Mouse (Mus musculus) frontal cortex, postnatal 25 days (tissue): Measurements from ENCODE around the gene Mark4.

ENCODE experiments used
- DNase-seq, 2 experiments: peaks; one replicate each; pipeline ENCODE4 v3.0.0; 2022; ENCODE audit warnings: low spot score in 2 of 2

Mark4 gene

DNA sequence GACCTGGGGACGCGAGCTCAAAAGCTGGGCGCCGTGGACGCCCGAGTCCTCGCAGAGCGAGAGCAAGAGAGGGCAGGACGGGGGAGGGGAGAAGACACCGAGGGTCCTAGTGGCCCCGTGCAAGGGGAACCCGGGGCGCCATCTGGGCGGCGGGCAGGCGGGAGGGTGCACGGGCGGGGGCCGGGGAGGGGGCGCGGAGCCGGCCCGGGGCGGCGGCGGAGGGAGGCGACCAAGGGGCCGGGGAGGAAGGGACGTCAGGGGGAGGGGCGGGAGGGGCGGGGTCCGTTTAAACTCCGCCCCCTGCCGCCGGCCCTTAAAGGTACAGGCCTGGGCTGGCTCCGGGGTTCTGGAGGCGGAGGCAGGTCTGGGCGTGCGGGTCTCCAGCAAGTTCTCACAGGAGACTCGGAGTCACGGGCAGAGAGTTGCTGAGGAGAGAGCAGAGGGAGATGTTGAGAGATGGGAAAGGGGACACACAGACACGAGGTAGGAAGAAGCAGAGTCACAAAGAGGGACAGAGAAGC, at the start of gene Mark4:
Mark4 (minus strand) TSS at position 231 of the 521 bp plus-strand sequence.
- DNase-seq, result peak; percentile 47 to 53

DNA sequence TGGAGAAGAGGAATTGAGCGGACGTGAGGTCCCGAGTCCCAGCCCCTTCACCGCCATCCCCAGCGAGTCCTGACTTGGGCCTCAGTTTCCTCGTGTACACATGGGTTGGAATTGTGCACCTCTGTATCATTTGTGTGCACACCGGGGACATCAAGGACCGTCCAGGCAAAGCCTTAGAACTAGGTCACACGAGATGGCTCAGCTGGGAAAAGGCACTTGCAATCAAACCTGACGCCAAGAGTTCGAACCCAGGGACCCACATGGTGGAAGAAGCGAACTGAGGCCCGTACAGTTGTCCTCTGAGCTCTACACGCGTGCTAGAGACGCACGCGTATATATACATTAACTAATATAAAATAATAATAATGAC, 49.0 kb upstream of the Mark4 start:
- no peak for DNase-seq

DNA sequence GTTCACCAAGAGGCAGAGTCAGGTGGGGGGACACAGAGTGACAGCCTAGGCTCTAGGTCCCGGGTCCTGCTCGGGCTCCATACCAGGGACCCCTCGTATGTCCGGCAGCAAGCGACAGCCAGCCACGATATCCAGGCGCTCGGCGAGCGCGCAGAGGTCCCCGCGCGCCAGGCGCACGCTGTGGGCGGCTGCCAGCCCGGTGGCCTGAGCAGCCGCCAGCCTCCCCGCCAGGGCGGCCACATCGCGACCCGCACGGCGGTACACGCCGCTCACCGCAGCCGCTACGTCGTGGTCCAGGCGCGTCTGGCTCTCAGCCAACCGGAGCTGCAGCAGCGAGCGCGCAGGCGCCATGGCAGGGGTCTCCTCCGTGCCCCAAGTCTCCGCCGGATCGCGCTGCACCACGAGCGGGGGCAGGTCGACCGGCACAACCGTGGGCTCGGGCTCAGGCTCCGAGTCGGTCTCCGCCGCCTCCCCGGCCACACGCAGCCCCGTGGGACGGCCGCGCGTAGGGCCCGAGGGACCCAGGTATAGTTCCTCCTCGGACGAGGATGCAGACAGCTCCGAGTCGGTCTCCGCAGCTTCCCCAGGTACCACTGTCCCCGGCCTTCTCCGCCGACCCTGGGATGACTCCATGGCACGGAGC, 48.5 kb upstream of the Mark4 start:
- DNase-seq, result no peak

DNA sequence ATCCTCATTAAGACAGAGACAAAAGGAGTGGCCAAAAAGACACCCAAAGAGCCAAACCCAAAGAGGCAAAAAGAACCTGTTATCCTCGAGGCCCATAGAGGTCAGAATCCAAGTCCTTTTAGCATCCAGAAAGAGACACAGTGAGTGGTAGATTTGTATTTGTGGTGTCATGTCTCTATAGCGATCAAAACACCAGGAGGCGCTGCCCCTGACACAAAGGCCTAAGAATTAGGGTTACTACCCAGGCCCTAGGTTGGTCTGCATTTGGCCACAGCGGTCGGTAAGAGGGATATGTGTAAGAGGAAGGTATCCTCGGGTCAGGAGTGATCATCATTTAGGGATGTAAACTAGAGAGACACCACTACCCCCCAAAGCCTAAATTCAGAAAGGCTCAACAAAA, 47.7 kb upstream of the Mark4 start:
- DNase-seq, result no peak

DNA sequence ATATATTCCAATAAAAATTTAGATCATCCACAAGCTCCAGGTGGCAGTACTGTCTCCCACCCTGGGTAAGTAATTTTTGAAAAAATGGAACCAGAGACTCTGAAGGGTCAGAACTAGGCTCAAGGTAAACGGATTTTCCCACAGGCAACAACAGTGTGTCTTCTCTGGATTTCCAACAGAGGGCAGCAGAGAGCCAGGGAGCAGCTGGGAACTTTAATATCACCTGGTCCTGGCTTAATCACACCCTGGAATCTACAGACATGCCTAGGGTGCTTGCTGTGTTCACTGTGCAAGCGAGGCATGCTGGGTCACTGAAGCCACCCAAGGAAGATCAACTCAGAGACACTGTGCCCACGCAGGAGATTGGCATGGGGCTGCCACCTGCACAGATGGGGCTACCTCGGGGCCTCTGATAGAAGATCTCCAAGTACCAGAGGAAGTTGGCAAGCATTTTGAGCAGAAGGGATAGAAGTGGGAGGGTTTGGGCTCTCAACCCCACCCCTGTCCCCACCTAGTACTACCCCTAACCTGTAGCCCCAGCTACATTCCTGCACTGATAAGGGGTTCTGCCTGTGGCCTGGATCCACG, 45.0 kb upstream of the Mark4 start:
- no peak for DNase-seq

DNA sequence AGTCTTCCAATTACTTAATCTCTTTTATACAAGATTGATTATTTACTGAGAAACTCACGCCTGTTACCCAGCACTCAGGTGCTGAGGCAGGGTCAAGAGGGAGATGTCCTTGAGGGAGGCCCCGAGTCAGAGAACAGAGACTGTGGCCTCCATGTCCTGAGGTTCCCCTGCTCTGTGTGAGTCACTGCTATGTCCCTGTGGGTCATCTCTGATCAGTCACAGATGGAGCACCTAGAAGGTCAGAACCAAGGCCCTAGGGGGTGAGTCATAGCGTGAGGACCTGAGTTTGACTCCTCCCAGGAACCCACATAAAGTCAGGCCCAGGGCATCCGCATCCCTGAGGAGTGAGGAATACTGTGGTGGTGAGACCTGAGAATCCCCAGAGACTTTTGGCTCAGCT, 43.0 kb upstream of the Mark4 start:
- no peak for DNase-seq

DNA sequence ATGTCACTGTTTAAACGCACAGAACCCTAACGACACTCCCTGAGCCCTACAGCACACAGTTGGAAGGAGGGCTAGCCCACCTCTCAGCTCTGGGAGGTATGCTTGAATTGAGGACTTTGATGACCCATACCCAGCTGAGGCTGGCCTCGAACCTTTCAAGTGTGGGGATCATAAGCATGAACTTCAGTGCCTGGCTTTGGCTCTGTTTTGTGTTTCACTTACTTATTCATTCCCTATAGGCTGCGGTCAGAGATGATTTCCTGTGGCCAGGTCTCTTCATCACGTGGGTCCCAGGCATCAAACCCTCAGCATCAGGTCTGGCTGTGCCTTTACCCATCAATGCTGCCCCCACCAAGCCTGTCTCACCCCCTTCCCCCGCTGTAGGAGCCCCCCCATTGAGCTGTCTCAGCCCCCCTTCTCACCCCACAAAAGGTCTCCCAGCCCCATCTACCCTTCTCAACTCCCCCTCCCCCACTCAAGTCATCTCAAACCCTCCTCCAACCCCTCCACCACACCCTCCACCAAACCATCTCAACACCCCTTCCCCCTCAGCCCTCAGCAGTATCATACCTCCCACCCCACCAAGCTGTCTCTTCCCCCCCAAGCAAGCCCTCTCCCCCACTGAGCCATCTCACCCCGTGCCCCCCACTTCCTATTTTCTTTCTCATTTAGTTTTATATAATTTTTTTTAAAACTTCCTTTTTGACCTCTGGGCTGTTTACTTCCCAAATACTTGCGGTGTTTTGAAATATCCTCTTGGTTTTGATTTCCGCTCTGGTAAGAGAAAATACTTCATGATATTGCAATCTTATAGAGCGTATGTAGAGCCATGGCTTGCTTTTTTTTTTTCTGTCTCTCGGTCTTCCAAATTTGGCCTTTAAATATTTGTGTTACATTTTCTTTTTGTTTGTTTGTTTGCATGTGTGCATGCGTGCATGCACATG, 42.1 kb upstream of the Mark4 start:
- no peak for DNase-seq

DNA sequence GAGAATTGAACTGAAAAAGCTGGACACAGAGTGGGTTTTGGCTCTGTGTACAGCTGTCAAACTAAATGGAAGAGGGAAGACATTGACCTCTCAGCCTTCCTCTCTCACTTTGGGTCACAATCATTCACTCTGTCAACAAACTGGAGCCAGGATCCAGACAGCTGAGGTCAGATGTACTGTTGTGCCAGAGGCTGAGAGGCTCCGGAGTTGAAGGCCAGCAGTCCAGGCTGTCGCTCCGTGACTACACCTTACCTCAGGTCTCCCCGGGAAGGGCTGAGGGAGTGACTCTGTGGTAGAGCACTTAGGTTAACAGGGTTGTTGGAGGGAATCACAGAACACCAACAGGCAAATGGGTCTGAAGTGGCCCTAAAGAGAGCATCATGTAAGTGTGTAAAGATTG, 39.7 kb upstream of the Mark4 start:
- DNase-seq, result no peak

DNA sequence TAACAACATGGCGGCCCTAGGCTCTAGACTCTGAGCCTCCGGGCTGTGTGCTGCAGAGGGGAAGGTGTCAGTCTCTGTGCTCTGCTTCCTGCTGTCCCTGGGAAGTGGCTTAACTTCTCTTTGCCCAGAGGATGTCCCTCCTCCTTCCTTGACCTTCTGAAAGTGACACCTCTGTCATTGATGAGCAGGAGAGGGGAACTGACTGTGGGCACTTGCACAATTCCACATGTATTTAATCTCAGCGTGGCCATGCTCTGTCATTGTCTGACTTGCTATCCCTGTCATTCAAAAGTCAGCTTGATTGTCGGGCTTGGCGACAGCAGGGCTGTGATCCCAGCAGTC, 37.6 kb upstream of the Mark4 start:
- no peak for DNase-seq

DNA sequence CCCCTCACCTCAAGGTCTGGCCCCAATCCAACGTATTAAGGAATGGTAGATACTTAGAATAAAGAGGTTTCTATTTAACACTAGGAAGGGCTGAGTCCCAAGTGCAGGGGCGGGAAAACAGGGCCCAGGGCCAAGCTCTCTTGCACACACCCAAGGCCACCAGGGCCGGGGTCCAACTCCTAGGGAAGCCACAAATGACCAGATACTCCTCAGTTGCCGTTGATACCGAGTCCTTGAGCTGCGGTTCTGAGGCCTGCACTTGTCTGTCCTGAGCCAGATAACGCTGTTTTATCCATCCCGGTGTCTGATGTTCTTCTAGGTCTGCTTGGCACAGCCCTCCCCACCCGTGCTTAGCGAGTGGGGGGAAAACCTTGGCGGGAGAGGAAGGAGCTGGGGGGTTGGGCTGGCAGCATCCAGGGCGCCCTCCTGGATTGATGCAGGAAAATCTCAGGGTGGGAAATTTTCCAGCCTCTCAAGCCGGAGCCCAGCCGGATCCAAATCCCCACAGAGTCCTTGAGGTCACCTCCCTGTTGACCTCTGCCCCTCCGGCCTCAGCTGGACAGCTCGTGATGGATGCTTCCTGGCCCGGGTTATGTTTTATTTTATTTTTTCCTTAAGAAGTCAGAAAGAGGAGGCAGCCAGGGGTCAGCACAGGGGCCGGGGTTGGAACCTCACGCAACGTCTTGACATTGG, 37.0 kb upstream of the Mark4 start:
- no peak for DNase-seq

DNA sequence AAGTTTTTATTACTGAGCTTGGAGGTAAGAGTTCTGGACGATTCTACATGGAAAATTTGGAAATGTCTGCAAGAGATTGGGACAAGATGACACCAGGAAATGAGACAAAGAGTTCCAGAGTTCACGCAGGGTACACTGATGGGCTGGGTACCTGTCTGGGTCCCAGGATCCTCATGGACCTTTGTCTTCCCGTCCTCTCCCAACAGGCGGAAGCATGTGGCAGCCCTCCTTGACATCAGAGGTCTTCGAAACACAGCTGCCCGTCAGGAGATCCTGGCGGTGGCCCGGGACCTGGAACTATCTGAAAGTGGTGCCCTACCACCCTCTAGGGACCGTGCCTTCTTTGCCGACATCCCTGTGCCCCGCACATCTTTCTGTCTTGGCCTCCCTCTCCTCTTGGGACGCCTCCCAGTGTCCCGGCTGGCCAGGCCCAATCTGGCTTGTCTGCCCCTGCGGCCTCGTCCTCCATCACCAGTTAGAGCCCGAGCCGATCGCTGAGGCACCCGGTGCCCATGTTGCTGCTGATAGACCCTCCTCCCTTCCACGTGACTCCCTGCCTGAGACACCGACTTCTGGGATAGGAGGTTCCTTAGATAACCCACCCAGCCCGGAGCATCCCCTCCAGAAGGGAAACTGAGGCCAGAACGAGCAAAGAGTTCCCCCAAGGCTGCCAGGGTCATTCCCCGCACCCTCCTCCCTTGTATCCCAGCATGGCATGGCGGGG, 36.3 kb upstream of the Mark4 start:
- no peak for DNase-seq

DNA sequence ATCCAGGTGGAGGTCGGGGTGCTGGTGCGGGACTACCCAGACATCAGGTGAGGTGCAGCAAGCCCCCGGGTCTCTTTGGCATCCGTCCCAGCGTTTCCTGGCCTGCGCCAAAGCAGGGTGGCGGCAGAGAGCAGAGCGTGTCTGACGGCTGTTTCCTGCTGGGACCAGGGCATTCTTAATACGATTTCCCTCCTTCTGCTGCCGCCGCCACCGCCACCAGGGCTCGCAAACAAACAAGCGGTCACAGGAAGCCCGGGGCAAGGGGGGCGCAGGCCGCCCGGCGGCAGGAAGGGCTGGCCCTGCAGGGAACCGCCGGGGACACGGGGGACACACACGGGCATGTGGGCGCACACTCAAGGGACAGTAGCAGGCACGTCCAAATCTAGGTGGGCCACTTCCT, 33.1 kb upstream of the Mark4 start:
- DNase-seq, result no peak

DNA sequence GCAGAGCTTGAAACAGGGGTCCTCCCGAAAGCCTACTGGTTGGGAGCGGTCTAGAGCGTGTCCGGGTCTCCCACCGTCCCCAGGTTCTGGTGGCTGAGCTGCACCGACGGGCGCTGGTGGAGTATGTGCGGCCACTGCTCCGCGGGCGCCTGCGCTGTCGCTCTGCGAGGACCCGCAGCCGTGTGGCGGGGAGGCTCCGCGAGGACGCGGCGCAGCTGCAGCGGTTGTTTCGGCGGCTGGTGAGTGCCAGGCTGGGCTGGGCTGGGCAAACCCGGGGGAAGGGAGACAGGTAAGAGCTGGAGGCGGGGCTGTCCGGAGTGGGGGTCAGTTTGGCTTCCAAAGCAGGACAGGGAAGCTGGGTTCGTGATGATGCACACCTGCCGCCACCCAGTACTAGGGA, 30.9 kb upstream of the Mark4 start:
- no peak for DNase-seq

DNA sequence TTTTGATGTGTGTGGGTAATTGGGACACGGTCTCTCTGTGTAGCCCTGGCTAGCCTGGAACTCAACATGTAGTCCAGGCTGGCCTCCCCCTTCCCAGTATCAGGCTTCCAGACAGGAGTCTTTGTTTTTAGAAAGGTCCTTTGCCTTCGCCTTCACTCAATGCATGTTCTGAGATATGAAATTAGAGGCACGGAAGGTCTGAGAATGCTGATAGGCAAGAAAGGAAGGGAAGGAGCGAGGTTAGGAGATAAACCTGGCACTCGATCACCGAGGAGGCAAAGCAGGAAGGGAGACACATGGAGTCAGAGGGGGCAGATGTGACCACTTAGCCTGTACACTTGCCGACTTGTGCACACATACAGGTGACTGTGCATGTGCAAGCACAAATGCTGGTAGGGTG, 27.9 kb upstream of the Mark4 start:
- DNase-seq, result no peak

DNA sequence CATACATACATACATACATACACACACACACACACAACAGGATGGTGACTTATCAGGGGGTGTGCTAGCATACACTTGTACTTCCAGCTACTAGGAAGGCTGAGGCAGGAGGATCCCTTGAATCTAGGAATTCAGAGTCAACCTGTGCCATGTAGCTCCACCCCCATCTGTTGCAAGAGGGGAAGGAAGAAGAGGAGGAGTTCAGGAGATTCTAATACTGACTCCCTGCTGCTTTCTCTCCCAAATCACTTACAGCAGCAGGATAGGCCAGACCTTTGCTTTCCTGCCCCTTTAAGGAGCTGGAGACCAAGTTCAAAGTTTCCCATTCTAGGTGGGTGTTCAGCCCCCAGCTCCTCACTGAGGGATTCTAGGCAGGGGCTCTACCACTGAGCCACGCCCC, 26.9 kb upstream of the Mark4 start:
- DNase-seq, result no peak

DNA sequence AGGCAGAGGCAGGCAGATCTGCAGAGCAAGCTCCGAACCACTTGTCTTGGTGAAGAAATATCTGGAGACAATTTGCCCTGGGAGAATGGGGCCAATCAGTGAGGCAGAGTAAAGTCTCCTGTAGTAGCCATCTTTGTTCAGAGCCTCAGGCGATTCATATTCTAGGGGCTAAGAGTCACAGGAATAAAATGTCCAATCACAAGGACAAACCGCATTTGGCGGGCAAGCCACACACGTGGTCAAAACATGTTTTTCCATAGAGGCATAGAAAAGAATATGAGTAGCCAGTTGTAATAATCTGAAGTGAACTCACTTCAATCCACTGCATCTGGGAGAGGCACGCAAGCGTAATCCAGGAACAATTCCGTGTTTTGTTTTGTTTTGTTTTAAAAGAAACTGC, 24.7 kb upstream of the Mark4 start:
- no peak for DNase-seq

DNA sequence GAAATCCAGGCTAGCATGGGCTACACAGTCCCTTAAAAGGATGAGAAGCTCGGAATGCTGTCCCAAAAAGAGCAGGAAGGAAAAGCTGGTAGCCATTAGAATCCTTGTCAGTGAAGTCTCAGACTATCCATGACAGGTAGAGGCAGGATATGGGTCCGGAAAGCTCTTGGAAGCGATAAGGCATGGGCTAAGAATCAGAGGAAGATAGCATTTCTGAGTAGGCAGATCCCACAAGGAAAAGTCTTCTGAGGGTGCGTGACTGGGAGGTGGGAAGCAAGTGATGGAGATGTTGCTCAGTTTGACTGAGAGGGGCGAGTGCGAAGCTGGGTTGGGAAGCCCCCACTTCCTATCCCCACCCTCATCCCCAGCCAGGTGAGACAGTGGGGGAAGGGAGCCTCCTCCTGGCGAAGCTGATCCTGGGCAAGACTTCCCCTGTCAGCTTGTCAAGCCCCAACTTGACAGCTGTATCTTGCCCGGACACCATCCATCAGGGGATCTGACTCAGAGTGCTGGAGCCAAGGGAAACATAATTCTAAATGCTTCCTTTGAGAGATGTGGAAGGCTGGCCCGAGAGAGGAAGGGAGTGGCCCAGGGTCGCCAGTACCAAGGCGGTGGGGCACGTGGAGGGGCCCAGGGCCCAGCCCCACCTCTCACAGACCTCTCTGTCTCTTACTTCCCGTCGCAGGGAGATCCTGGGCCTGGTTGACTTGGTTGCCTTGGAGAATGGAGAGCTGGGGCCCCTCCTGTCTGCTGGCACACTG, 19.2 kb upstream of the Mark4 start:
- no peak for DNase-seq

DNA sequence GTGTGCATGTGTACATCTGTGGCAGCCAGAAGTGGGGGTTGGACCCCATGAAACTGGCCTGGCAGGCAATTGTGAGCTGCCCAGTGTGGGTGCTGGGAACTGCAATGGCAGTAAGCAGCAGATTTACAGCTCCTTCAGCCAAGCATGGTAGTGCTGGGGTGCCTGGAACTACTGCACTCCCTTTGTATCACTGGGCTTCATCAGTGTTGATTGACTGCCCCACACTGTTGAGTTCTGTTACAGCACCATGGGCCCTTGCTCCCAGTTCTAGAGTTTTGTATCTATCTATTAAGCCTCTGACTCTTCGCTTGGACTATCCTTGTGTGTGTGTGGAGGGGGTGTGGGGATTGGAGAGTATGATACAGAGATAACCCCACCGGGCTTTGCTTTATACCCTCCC, 18.5 kb upstream of the Mark4 start:
- DNase-seq, result no peak

DNA sequence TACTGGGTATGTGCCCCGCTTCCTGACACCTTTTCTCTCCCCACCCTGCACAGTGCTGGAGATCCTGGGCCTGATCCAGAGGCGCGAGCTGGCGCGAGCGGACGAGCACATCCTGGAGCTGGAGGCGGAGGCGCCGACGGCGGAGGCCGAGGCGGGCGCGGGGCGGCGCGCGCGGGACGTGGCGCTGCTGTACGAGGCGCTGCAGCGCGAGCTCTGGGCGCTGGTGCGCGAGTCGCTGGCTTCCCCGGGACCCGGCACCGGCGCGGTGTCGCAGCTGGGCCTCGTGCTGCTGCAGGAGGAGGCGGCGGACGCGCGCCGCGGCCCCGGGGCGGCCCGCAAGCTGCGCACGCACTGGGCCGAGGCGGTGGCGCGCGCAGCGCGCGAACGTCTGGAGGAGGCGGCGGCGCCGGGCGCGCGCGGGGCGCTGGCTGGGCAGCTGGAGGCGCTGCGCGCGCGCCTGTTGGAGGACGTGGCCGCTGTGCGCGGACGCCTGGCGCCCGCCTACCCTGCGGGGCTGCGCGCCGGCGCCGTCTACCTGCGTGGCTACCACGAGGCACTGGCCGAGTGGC, 15.3 kb upstream of the Mark4 start:
- DNase-seq, result peak; percentile 54 to 57

DNA sequence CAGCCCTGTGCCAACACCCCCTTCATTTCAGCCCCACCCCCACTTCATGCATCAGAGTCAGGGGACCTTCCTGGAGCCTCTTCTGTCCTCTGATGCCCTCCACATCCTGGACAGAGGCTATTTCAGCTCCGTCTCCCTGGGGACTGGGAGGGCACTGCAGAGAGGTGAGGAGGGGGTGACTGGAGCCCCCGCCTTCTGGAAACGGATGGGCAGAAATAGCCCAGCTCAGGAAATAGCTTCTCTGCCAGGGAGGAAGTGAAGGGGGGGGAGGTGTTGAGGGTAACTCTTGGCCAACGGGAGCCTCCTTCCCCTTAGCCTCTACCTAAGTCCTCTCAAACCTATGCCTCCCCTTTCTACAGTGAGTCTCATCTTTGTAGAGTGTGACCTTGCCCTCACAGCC, 13.8 kb upstream of the Mark4 start:
- no peak for DNase-seq

DNA sequence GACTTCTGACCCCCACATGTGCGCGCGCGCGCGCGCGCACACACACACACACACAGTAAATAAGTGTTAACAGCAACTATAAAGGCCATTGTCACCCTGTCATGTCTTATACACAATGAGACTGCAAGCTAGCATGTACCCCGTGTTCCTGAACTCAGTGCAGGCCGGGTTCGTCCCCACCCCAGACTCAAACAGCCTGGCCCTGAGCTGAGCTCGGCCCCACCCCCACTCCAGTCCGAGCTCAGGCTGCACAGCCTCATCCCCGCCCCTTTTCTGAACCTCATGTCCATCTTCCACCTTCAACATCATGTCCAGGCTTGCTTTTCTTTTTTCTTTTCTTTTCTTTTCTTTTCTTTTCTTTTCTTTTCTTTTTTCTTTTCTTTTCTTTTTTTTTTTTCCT, 11.7 kb upstream of the Mark4 start:
- DNase-seq, result no peak
